Mouse (Mus musculus): ENCODE measurements around the gene Zfp866.

Zfp866 gene

GRCm38 (mm10) chr8:69790773-69791367, at the start of gene Zfp866, which contains the start of gene Atp13a1:
Gene Zfp866, minus strand, starts transcription at chr8:69791178.
Gene Atp13a1, plus strand, starts transcription at chr8:69791163.
- peak; percentile 85 for DNase-seq (ENCODE audit: low spot score)

GRCm38 (mm10) chr8:69837057-69837682, 46.2 kb upstream of the Zfp866 start:
- DNase-seq (ENCODE audit: low spot score) = no peak

- peak; percentile 84 for DNase-seq (ENCODE audit: low spot score)
Observed at GRCm38 (mm10) chr8:69832298-69832853, 41.4 kb upstream of the Zfp866 start, which contains the start of gene Pbx4. Gene Pbx4, plus strand, starts transcription at chr8:69832491.

DNA sequence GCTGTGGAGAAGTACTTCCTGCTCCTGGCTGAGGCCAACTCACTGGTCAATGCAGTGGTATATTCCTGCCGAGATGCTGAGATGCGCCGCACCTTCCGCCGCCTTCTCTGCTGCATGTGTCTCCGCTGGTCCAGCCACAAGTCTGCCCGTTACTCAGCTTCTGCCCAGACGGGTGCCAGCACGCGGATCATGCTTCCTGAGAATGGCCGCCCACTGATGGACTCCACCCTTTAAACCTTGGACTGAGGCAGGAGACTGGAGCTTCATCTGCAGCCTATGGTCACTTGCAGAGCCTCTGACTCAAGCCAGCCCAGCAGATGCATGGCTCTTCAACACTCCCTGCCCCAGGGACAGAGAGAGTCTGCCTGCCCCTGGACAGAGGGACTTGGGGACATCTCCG, 35.4 kb upstream of the Zfp866 start:
- no peak for DNase-seq (ENCODE audit: low spot score)

- DNase-seq (ENCODE audit: low spot score) = peak; percentile 74
Observed at GRCm38 (mm10) chr8:69822386-69823191, 31.6 kb upstream of the Zfp866 start, which contains the start of gene Lpar2. Gene Lpar2, plus strand, starts transcription at chr8:69822429.

GRCm38 (mm10) chr8:69821971-69822385, 31.0 kb upstream of the Zfp866 start:
- peak; percentile 51 for DNase-seq (ENCODE audit: low spot score)

- DNase-seq (ENCODE audit: low spot score) = no peak
Observed at GRCm38 (mm10) chr8:69820466-69820865, 29.5 kb upstream of the Zfp866 start.

- no peak for DNase-seq (ENCODE audit: low spot score)
Observed at GRCm38 (mm10) chr8:69815396-69815795, 24.4 kb upstream of the Zfp866 start.

DNA sequence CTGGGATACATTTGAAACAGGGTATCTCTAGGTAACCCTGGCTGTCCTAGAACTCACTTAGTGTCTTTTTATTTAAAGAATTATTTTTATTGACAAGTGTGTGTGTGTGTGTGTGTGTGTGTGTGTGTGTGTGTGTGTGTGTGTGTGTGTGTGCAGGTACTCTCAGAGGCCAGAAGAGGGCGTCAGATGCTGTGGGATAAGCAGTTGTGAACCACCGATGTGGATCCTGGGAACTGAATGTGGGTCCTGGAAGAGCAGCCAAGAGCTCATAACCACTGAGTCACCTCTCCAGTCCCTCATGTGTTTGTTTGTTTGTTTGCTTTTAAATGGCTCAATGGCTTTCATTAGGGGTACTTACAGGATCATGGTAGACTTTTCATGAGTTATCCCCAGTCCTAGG, 23.9 kb upstream of the Zfp866 start:
- DNase-seq (ENCODE audit: low spot score) = no peak

- no peak for DNase-seq (ENCODE audit: low spot score)
Observed at GRCm38 (mm10) chr8:69809820-69810219, 18.8 kb upstream of the Zfp866 start.

DNA sequence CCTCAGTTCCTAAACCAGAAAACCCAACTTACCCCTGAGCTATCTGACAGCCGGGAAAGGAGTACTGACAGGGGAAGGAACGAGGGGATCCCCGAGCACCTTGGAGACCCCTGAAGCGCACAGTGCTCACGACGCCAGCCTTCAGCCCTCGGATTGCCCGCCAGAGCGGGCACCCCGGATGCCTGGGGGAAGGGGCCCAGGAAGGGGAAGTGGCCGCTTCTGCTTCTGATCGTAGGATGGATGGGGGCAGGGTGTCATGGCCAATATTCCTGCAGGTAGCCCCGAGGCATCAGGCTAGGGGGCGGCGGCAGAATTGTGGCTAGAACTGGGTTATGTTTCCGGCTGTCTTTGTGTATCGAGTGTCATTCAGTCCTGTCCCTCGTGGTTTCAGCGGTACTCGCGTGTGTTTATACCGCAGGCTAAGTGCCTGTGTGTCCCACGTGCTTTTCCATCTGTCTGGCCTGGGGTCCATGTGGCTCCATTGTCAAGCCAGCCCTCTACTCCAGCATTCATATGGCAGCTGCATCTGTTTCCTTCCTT, 18.0 kb upstream of the Zfp866 start:
- DNase-seq (ENCODE audit: low spot score) = peak; percentile 26

DNA sequence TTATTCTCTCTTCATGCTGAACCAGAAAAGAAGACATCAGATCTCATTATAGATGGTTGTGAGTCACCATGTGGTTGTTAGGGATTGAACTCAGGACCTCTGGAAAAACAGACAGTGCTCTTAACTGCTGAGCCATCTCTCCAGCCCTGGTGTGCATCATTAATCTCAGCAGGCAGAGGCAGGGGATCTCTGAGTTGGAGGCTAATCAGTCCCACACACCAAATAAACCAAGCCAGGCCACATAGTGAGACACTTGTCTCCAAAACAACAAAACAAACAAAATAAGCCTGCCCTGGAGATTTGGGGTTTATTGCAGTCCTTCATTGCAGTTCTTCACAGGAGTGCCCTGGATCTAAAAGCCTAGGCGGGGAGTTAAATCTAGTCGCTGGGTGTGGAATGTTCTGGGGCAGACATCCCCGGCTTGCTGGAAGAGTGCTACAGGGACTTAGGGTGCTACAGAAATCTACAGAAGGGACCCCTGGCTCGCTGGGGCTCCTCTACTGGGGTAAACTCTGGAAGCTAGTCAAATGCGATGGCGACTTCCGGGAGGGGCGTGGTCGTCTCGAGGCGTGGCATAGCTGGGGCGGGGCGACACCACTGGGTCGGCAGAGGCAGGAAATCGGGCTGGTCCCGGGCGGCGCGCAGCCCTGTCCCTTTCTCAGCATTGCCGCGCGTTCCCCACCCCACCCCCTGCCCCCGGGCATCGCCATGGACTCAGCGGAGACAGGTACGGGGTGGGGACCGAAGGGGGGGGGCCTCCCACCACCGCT, 17.3 kb upstream of the Zfp866 start, which contains the start of gene Gmip:
Gmip (plus strand) TSS at position 586 of the 770 bp plus-strand sequence.
- peak; percentile 72 for DNase-seq (ENCODE audit: low spot score)

- no peak for DNase-seq (ENCODE audit: low spot score)
Observed at GRCm38 (mm10) chr8:69807236-69807635, 16.3 kb upstream of the Zfp866 start.

DNA sequence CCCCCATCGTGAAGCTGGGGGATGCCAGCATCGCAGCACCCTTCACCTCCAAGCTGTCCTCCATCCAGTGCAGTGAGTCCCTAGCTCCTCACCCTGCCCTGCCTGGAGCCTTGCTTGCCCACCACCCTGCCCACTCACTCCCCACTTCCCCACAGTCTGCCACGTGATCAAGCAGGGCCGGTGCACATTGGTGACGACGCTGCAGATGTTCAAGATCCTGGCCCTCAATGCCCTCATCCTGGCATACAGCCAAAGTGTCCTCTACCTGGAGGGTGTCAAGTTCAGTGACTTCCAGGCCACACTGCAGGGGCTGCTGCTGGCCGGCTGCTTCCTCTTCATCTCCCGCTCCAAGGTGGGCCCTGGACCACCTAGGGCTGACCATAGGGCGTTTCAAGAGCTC, 14.5 kb upstream of the Zfp866 start:
- DNase-seq (ENCODE audit: low spot score) = peak; percentile 2

GRCm38 (mm10) chr8:69805086-69805485, 14.1 kb upstream of the Zfp866 start:
- peak; percentile 5 for DNase-seq (ENCODE audit: low spot score)

DNA sequence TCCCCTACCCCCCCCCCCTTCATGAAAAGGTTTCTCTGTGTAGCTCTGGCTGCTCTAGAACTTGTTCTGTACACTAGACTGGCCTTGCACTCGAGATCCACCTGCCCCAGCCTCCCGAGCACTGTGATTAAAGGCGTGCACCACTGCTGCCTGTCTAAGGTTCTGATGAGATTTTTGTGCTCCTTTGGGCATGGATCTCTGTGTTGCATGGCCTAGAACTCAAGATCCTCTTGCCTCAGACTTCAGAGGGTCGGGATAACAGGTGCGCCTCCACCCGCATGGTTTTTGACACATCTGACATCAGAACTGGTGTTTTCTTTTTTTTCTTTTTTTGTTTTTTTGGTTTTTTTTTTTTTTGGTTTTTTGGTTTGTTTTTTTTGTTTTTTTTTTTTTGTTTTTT, 13.6 kb upstream of the Zfp866 start:
- DNase-seq (ENCODE audit: low spot score) = peak; percentile 1

GRCm38 (mm10) chr8:69803366-69803765, 12.4 kb upstream of the Zfp866 start:
- peak; percentile 3 for DNase-seq (ENCODE audit: low spot score)

DNA sequence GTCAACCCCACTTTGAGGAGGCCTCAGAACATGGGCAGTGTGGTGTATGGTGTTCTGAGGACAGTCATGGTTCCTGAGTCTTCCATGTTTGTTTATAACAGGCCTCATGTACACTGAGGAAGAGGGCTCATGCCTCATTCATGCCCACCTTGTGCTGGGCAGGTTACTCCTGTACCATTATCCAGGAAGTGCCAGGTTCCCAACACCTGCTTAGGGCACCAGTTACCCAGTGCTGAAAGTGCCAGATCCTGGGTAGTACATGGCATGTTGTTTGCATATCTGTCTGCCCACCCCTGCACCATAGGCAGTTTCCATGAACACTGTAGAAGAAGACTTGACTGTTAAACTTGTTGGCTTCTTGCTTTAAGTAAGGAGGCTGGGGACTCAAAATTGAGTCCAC, 11.2 kb upstream of the Zfp866 start:
- DNase-seq (ENCODE audit: low spot score) = no peak

- no peak for DNase-seq (ENCODE audit: low spot score)
Observed at GRCm38 (mm10) chr8:69801796-69802195, 10.8 kb upstream of the Zfp866 start.

DNA sequence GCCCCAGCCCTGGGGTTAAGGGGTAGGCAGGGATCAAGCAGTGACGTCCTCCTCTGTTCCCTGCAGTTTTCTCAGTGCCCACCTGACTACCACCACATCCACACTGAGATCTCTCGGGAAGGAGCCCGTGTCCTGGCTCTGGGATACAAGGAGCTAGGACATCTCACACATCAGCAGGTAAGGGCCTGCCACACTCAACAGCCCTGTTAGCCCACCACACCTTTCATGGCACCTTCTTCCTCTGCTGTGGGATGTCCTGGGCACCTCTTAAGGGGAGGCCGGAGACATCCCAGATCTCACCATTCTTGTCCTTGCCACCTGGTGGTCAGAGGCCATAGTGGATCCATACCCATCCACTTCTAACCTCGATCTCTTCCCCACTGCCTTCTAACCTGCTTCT, 9.0 kb upstream of the Zfp866 start:
- no peak for DNase-seq (ENCODE audit: low spot score)

DNA sequence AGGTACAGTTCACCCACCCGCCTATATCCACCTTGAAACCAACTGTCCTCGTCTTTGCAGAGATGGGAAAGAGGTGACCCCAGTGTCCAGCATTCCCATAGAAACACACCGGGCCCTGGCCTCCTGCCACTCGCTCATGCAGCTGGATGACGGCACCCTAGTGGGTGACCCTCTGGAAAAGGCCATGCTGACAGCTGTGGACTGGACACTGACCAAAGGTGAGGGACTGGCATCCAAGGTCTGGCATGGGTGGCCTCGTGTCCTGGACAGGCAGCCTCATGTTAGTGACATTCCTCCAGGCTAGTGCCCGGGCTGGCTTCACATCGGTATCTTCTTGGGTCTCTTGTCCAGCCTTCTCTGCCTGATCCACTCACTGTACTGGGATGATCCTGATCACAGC, 8.3 kb upstream of the Zfp866 start:
- DNase-seq (ENCODE audit: low spot score) = no peak

Measured in ovary, postnatal 36 days (tissue).